Comparison of ENCODE assay signal across 9 mouse cellular contexts in the genomic region with DNA sequence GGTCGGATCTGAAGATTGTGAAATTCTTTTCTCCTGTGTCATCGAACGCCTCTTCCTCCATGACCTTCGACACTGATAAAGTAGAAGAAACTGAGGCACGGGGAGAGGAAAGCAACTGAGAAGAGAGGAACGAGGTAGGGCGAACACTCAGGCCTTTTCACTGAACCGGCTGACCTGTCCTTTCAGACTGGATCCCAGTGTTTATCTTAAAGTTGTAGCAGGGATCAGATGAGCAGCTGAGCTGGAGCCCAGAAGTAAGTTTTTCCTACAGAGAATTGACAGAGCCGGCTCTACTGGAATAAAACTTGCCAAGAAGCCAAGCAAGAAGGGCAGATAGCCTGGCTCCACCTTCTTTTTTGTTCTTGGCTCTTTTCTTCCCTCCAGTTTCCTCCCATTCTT. TPM values are rescaled to one million over a fixed set of nuclear protein-coding genes. Genes with fewer than 3 reads are reported as not detected.
DNase-seq lines count a peak whose midpoint lies in the region; ATAC-seq lines count a peak whose summit lies in the region.
"Had no signal": no experiment of that assay in that cellular context is flagged by ENCODE, and none has a peak within 500 bp of the region (broad histone marks: within the 10 kb centered on the region; RNA-seq: fewer than 3 reads in every experiment).

No protein-coding gene starts in this region.

- DNase-seq in kidney, postnatal 25 days = no peak
- DNase-seq in embryonic facial prominence, embryonic 11.5 days (ENCODE audit: low spot score) = no peak
- no peak for DNase-seq in gastrocnemius, adult 8-10 months (ENCODE audit: low spot score in 2 of 2)
- no peak for DNase-seq in kidney, postnatal 14 days
- DNase-seq: layer of hippocampus, adult 9-11 months had no signal

- peak overlapping the region; percentile 60 for H3K9ac ChIP-seq in kidney, embryonic 16.5 days (replicated peaks; ENCODE audit: low read length)
- peak overlapping the region; percentile 39 for H3K9ac ChIP-seq in embryonic facial prominence, embryonic 11.5 days (replicated peaks; ENCODE audit: low read length)
- peak overlapping the region; percentile 22; the same call in 1 of the 2 replicates for H3K9ac ChIP-seq in hindbrain, embryonic 16.5 days (ENCODE audit: low read depth, low read length)
- 0 out of 2 replicates have a peak overlapping the region, but pooled peaks have one; percentile 28 for H3K9ac ChIP-seq in midbrain, embryonic 16.5 days (ENCODE audit: low read depth, low read length)

- peaks cover 42% of the 10 kb centered on the region for H3K4me1 ChIP-seq in kidney, embryonic 16.5 days (ENCODE audit: insufficient read depth, low read length)
- no peaks in the 10 kb centered on the region; the same call in 1 of the 2 replicates for H3K4me1 ChIP-seq in embryonic facial prominence, embryonic 11.5 days (ENCODE audit: control insufficient read depth, insufficient read depth, low read length)
- H3K4me1 ChIP-seq in hindbrain, embryonic 16.5 days (ENCODE audit: control insufficient read depth, insufficient read depth, low read depth, low read length) = peaks cover 32% of the 10 kb centered on the region
- H3K4me1 ChIP-seq in midbrain, embryonic 16.5 days (ENCODE audit: control insufficient read depth, insufficient read depth, low read length) = peaks cover 23% of the 10 kb centered on the region

- H3K27me3 ChIP-seq in kidney, embryonic 16.5 days (ENCODE audit: insufficient read depth, low read length) = no peaks in the 10 kb centered on the region
- no peaks in the 10 kb centered on the region for H3K27me3 ChIP-seq in embryonic facial prominence, embryonic 11.5 days (ENCODE audit: control insufficient read depth, insufficient read depth, low read length)
- no peaks in the 10 kb centered on the region for H3K27me3 ChIP-seq in hindbrain, embryonic 16.5 days (replicated peaks; ENCODE audit: control insufficient read depth, insufficient read depth, low read length)
- H3K27me3 ChIP-seq in midbrain, embryonic 16.5 days (ENCODE audit: control insufficient read depth, insufficient read depth, low read depth, low read length) = no peaks in the 10 kb centered on the region

- H3K27ac ChIP-seq in kidney, embryonic 16.5 days (ENCODE audit: low read length) = peak overlapping the region; percentile 92
- H3K27ac ChIP-seq in embryonic facial prominence, embryonic 11.5 days (replicated peaks; ENCODE audit: low read depth, low read length) = peak overlapping the region; percentile 41
- peak overlapping the region; percentile 75 for H3K27ac ChIP-seq in hindbrain, embryonic 16.5 days (ENCODE audit: low read depth, low read length)
- peak overlapping the region; percentile 77 for H3K27ac ChIP-seq in midbrain, embryonic 16.5 days (ENCODE audit: low read length)

- 17% methylated on average over 9 of the region's 9 CpGs for WGBS in kidney, embryonic 16.5 days
- WGBS in embryonic facial prominence, embryonic 11.5 days = 18% methylated on average over 9 of the region's 9 CpGs
- WGBS in hindbrain, embryonic 16.5 days = 11% methylated on average over 9 of the region's 9 CpGs
- WGBS in midbrain, embryonic 16.5 days = 11% methylated on average over 9 of the region's 9 CpGs

- no peaks in the 10 kb centered on the region for H3K9me3 ChIP-seq in kidney, embryonic 16.5 days (ENCODE audit: low read length)
- no peaks in the 10 kb centered on the region for H3K9me3 ChIP-seq in embryonic facial prominence, embryonic 11.5 days (replicated peaks; ENCODE audit: control insufficient read depth, low read length)
- H3K9me3 ChIP-seq in hindbrain, embryonic 16.5 days (ENCODE audit: control insufficient read depth, low read length) = no peaks in the 10 kb centered on the region
- no peaks in the 10 kb centered on the region for H3K9me3 ChIP-seq in midbrain, embryonic 16.5 days (replicated peaks; ENCODE audit: control insufficient read depth, low read length, poor library complexity, severe bottlenecking)

- H3K36me3 ChIP-seq in kidney, embryonic 16.5 days (ENCODE audit: insufficient read depth, low read length) = peaks cover 16% of the 10 kb centered on the region
- H3K36me3 ChIP-seq in embryonic facial prominence, embryonic 11.5 days (replicated peaks; ENCODE audit: control insufficient read depth, insufficient read depth, low read depth, low read length) = no peaks in the 10 kb centered on the region; the same call in 1 of the 2 replicates
- no peaks in the 10 kb centered on the region for H3K36me3 ChIP-seq in hindbrain, embryonic 16.5 days (ENCODE audit: control insufficient read depth, insufficient read depth, low read length)
- H3K36me3 ChIP-seq in midbrain, embryonic 16.5 days (ENCODE audit: control insufficient read depth, insufficient read depth, low read length) = no peaks in the 10 kb centered on the region

- H3K4me3 ChIP-seq in kidney, embryonic 16.5 days (ENCODE audit: low read length) = peak overlapping the region; percentile 33
- peak overlapping the region; percentile 10; the same call in 1 of the 2 replicates for H3K4me3 ChIP-seq in embryonic facial prominence, embryonic 11.5 days (ENCODE audit: low read depth, low read length)
- H3K4me3 ChIP-seq in hindbrain, embryonic 16.5 days (ENCODE audit: low read length) = peak overlapping the region; percentile 9; the same call in 1 of the 2 replicates
- H3K4me3 ChIP-seq in midbrain, embryonic 16.5 days (ENCODE audit: low read depth, low read length) = peak overlapping the region; percentile 17

- peak overlapping the region; percentile 53 for H3K4me2 ChIP-seq in kidney, embryonic 16.5 days (replicated peaks; ENCODE audit: low read depth, low read length)
- peak overlapping the region; percentile 29; the same call in 1 of the 2 replicates for H3K4me2 ChIP-seq in embryonic facial prominence, embryonic 11.5 days (ENCODE audit: low read depth, low read length)
- H3K4me2 ChIP-seq in hindbrain, embryonic 16.5 days (ENCODE audit: low read length) = peak overlapping the region; percentile 45
- peak overlapping the region; percentile 39 for H3K4me2 ChIP-seq in midbrain, embryonic 16.5 days (ENCODE audit: low read length)

- no peak for ATAC-seq in kidney, embryonic 16.5 days (ENCODE audit: low FRiP score, low TSS enrichment)
- no peak for ATAC-seq in embryonic facial prominence, embryonic 11.5 days (replicated peaks; ENCODE audit: insufficient number of reproducible peaks, low FRiP score, low TSS enrichment, low read depth)
- ATAC-seq in hindbrain, embryonic 16.5 days = no peak
- ATAC-seq in midbrain, embryonic 16.5 days = no peak
- no peak for ATAC-seq in CD4-positive, CD25-positive, alpha-beta regulatory T cell, adult 4 months

RNA-seq across cellular contexts. Expression of a gene that starts 1.6 kb away (rescaled TPM):
- polyA plus RNA-seq in kidney, embryonic 16.5 days (2015; fragmentation: Nextera tagmentation; extraction: Ambion mirVana) = 58.6 and 67.2 TPM in 2 replicates
- 48.0 and 52.1 TPM in 2 replicates for polyA plus RNA-seq in embryonic facial prominence, embryonic 11.5 days (2014; fragmentation: Nextera tagmentation; extraction: Ambion mirVana)
- polyA plus RNA-seq in hindbrain, embryonic 16.5 days (2015; fragmentation: Nextera tagmentation; extraction: Ambion mirVana) = 68.0 and 73.2 TPM in 2 replicates
- 82.8 and 86.1 TPM in 2 replicates for polyA plus RNA-seq in midbrain, embryonic 16.5 days (2015; fragmentation: Nextera tagmentation; extraction: Ambion mirVana)
- 10 to 100 TPM; 71.8 to 80.8 TPM for polyA plus RNA-seq in CD4-positive, CD25-positive, alpha-beta regulatory T cell, adult 4 months (2017; shearing (Covaris generic))
- 1 to 10 TPM; 4.2 to 9.0 (median 5.5) TPM for total RNA-seq in gastrocnemius, adult 8-10 months (2022)

RNA-seq across cellular contexts. Expression of a gene that starts 24.5 kb away (rescaled TPM):
- 142 and 150 TPM in 2 replicates for polyA plus RNA-seq in kidney, embryonic 16.5 days (2015; fragmentation: Nextera tagmentation; extraction: Ambion mirVana)
- polyA plus RNA-seq in embryonic facial prominence, embryonic 11.5 days (2014; fragmentation: Nextera tagmentation; extraction: Ambion mirVana) = 123 and 135 TPM in 2 replicates
- 102 and 130 TPM in 2 replicates for polyA plus RNA-seq in hindbrain, embryonic 16.5 days (2015; fragmentation: Nextera tagmentation; extraction: Ambion mirVana)
- polyA plus RNA-seq in midbrain, embryonic 16.5 days (2015; fragmentation: Nextera tagmentation; extraction: Ambion mirVana) = 86.2 and 89.6 TPM in 2 replicates
- polyA plus RNA-seq in CD4-positive, CD25-positive, alpha-beta regulatory T cell, adult 4 months (2017; shearing (Covaris generic)) = 100 to 1,000 TPM in 1 of 2 experiments, 10 to 100 TPM in 1; 87.8 to 116 TPM
- 10 to 100 TPM; 73.2 to 78.1 (median 75.7) TPM for total RNA-seq in gastrocnemius, adult 8-10 months (2022)

RNA-seq across cellular contexts. Expression of a gene that starts 24.6 kb away (rescaled TPM):
- polyA plus RNA-seq in kidney, embryonic 16.5 days (2015; fragmentation: Nextera tagmentation; extraction: Ambion mirVana) = 34.0 and 37.3 TPM in 2 replicates
- 33.3 TPM in 2 replicates for polyA plus RNA-seq in embryonic facial prominence, embryonic 11.5 days (2014; fragmentation: Nextera tagmentation; extraction: Ambion mirVana)
- 28.7 and 33.0 TPM in 2 replicates for polyA plus RNA-seq in hindbrain, embryonic 16.5 days (2015; fragmentation: Nextera tagmentation; extraction: Ambion mirVana)
- polyA plus RNA-seq in midbrain, embryonic 16.5 days (2015; fragmentation: Nextera tagmentation; extraction: Ambion mirVana) = 27.1 and 28.9 TPM in 2 replicates
- polyA plus RNA-seq in CD4-positive, CD25-positive, alpha-beta regulatory T cell, adult 4 months (2017; shearing (Covaris generic)) = 10 to 100 TPM; 17.0 to 28.2 TPM
- total RNA-seq in gastrocnemius, adult 8-10 months (2022) = 10 to 100 TPM; 33.2 to 38.0 (median 36.7) TPM

RNA-seq across cellular contexts. Expression of a gene that starts 27.2 kb away (rescaled TPM):
- 46.5 and 47.7 TPM in 2 replicates for polyA plus RNA-seq in kidney, embryonic 16.5 days (2015; fragmentation: Nextera tagmentation; extraction: Ambion mirVana)
- polyA plus RNA-seq in embryonic facial prominence, embryonic 11.5 days (2014; fragmentation: Nextera tagmentation; extraction: Ambion mirVana) = 13.6 and 18.1 TPM in 2 replicates
- 8.9 and 9.2 TPM in 2 replicates for polyA plus RNA-seq in hindbrain, embryonic 16.5 days (2015; fragmentation: Nextera tagmentation; extraction: Ambion mirVana)
- 5.2 and 5.9 TPM in 2 replicates for polyA plus RNA-seq in midbrain, embryonic 16.5 days (2015; fragmentation: Nextera tagmentation; extraction: Ambion mirVana)
- 1 to 10 TPM; 1.1 to 1.2 TPM for polyA plus RNA-seq in CD4-positive, CD25-positive, alpha-beta regulatory T cell, adult 4 months (2017; shearing (Covaris generic))
- total RNA-seq in gastrocnemius, adult 8-10 months (2022) = 1 to 10 TPM; 4.1 to 4.6 (median 4.1) TPM

RNA-seq across cellular contexts. Expression of a gene that starts 30.6 kb away (rescaled TPM):
- 16.4 and 17.8 TPM in 2 replicates for polyA plus RNA-seq in kidney, embryonic 16.5 days (2015; fragmentation: Nextera tagmentation; extraction: Ambion mirVana)
- 23.7 and 25.2 TPM in 2 replicates for polyA plus RNA-seq in embryonic facial prominence, embryonic 11.5 days (2014; fragmentation: Nextera tagmentation; extraction: Ambion mirVana)
- polyA plus RNA-seq in hindbrain, embryonic 16.5 days (2015; fragmentation: Nextera tagmentation; extraction: Ambion mirVana) = 239 and 257 TPM in 2 replicates
- polyA plus RNA-seq in midbrain, embryonic 16.5 days (2015; fragmentation: Nextera tagmentation; extraction: Ambion mirVana) = 297 and 334 TPM in 2 replicates
- polyA plus RNA-seq in CD4-positive, CD25-positive, alpha-beta regulatory T cell, adult 4 months (2017; shearing (Covaris generic)) = 1 to 10 TPM; 3.3 to 4.0 TPM
- under 1 TPM in 1 of 4 experiments, not detected in 3; 0.22 TPM for total RNA-seq in gastrocnemius, adult 8-10 months (2022)

Comparison
In these comparisons a context has a peak if more than half of its experiments do, and no peak if none do; other contexts are left out.
1. H3K27ac ChIP-seq: peak in every context shown above with its lines; median percentile 92 in kidney, embryonic 16.5 days; 77 in midbrain, embryonic 16.5 days; 75 in hindbrain, embryonic 16.5 days; 41 in embryonic facial prominence, embryonic 11.5 days.